ENCODE assay signal across 14 mouse cellular contexts in genomic region chr9:41160536-41161176, GRCm38 (mm10). TPM values are rescaled to one million over a fixed set of nuclear protein-coding genes. Genes with fewer than 3 reads are reported as not detected.
DNase-seq lines count a peak whose midpoint lies in the region; ATAC-seq and TF ChIP-seq lines count a peak whose summit lies in the region.
"Had no signal": no experiment of that assay in that cellular context is flagged by ENCODE, and none has a peak within 500 bp of the region (broad histone marks: within the 10 kb centered on the region; RNA-seq: fewer than 3 reads in every experiment).

No protein-coding gene starts in this region.

- H3K9ac ChIP-seq in liver, embryonic 12.5 days: no peak overlapping the region
- H3K9ac ChIP-seq in liver, embryonic 11.5 days (ENCODE audit: low read depth, low read length): no peak overlapping the region
- H3K9ac ChIP-seq in MEL (ENCODE audit: control insufficient read depth, low read depth, low read length, poor library complexity, severe bottlenecking): peak overlapping the region; percentile 17; the same call in 1 of the 2 replicates
- H3K9ac ChIP-seq: hindbrain, embryonic 15.5 days had no signal

- H3K27me3 ChIP-seq in liver, embryonic 12.5 days (replicated peaks): peaks cover 39% of the 10 kb centered on the region
- no peaks in the 10 kb centered on the region; the same call in 1 of the 2 replicates for H3K27me3 ChIP-seq in liver, embryonic 11.5 days (replicated peaks; ENCODE audit: control insufficient read depth, insufficient read depth, low read length)
- H3K27me3 ChIP-seq in MEL (ENCODE audit: control insufficient read depth in 1 of 2, insufficient read depth in 2 of 2, low read length in 2 of 2): no peaks in the 10 kb centered on the region
- no peaks in the 10 kb centered on the region for H3K27me3 ChIP-seq in megakaryocyte, embryonic 14.5 days (replicated peaks)
- H3K27me3 ChIP-seq: hindbrain, embryonic 15.5 days had no signal

- TF ChIP-seq CTCF in MEL (IDR thresholded peaks at IDR 0.05 in 2 of 3, conservative IDR thresholded peaks at IDR 0.05 in 1 of 3; ENCODE audit: control insufficient read depth in 1 of 3, insufficient read depth in 1 of 3, low read depth in 2 of 3, low read length in 3 of 3, poor library complexity in 1 of 3, severe bottlenecking in 1 of 3): no peak
- no peak for TF ChIP-seq CTCF in bone marrow macrophage, adult 2 months (IDR thresholded peaks at IDR 0.05; ENCODE audit: low read depth, low read length)

- peaks cover 7% of the 10 kb centered on the region for H3K79me2 ChIP-seq in MEL (ENCODE audit: control insufficient read depth, insufficient read depth, low read length, poor library complexity)

- peak overlapping the region; percentile 9; the same call in 1 of the 2 replicates for H3K4me2 ChIP-seq in liver, embryonic 12.5 days
- no peak overlapping the region for H3K4me2 ChIP-seq in liver, embryonic 11.5 days
- H3K4me2 ChIP-seq: heart, embryonic 11.5 days; hindbrain, embryonic 15.5 days had no signal

- no peak for TF ChIP-seq POLR2A in MEL (IDR thresholded peaks at IDR 0.05; ENCODE audit: control insufficient read depth in 1 of 2, insufficient read depth in 1 of 2, low read depth in 1 of 2, low read length in 2 of 2, poor library complexity in 1 of 2)
- no peak for TF ChIP-seq POLR2A in bone marrow macrophage, adult 2 months (IDR thresholded peaks at IDR 0.05; ENCODE audit: borderline replicate concordance, low read depth, low read length)

- 29% methylated on average over 7 of the region's 7 CpGs for WGBS in liver, embryonic 12.5 days (ENCODE audit: insufficient replicate concordance)
- 41% methylated on average over 7 of the region's 7 CpGs for WGBS in liver, embryonic 11.5 days

- no peak overlapping the region for H3K4me3 ChIP-seq in liver, embryonic 12.5 days
- H3K4me3 ChIP-seq in liver, embryonic 11.5 days (ENCODE audit: low read depth, low read length): no peak overlapping the region
- H3K4me3 ChIP-seq in MEL (ENCODE audit: control insufficient read depth in 1 of 2, insufficient read depth in 1 of 2, low read depth in 2 of 2, low read length in 2 of 2): no peak overlapping the region
- H3K4me3 ChIP-seq in bone marrow macrophage, adult 2 months (ENCODE audit: insufficient read depth, low read length): peak overlapping the region; percentile 58
- H3K4me3 ChIP-seq in megakaryocyte, embryonic 14.5 days (replicated peaks): peak overlapping the region; percentile 82
- H3K4me3 ChIP-seq: hindbrain, embryonic 15.5 days; limb, embryonic 10.5 days had no signal

- DNase-seq in liver, embryonic 11.5 days (ENCODE audit: low spot score): no peak
- DNase-seq in MEL (ENCODE audit: low read depth, low spot score): no peak
- no peak for DNase-seq in adrenal gland, postnatal 36 days
- no peak for DNase-seq in right cerebral cortex, postnatal 10 days (ENCODE audit: low spot score in 2 of 2)
- no peak for DNase-seq in kidney, postnatal 4 days
- DNase-seq: cerebellum, adult 18-20 months had no signal

- TF ChIP-seq RAD21 in MEL (IDR thresholded peaks at IDR 0.05; ENCODE audit: low read depth, low read length): no peak

- H3K9me3 ChIP-seq in liver, embryonic 12.5 days (replicated peaks): no peaks in the 10 kb centered on the region
- no peaks in the 10 kb centered on the region for H3K9me3 ChIP-seq in liver, embryonic 11.5 days (ENCODE audit: control insufficient read depth, low read length)
- no peaks in the 10 kb centered on the region for H3K9me3 ChIP-seq in MEL (replicated peaks; ENCODE audit: insufficient read depth, low read length)
- H3K9me3 ChIP-seq in megakaryocyte, embryonic 14.5 days: no peaks in the 10 kb centered on the region
- H3K9me3 ChIP-seq: G1E; hindbrain, embryonic 15.5 days; limb, embryonic 10.5 days had no signal

- peaks cover 33% of the 10 kb centered on the region for H3K4me1 ChIP-seq in liver, embryonic 12.5 days
- peaks cover 17% of the 10 kb centered on the region for H3K4me1 ChIP-seq in liver, embryonic 11.5 days (replicated peaks; ENCODE audit: control insufficient read depth, insufficient read depth, low read length)
- H3K4me1 ChIP-seq in MEL (ENCODE audit: control insufficient read depth in 1 of 2, insufficient read depth in 2 of 2, low read length in 2 of 2): peaks cover 0 to 13% of the 10 kb centered on the region in 2 experiments; a peak in 2 of 4 replicates
- H3K4me1 ChIP-seq in bone marrow macrophage, adult 2 months (ENCODE audit: control insufficient read depth, insufficient read depth, low read length): peaks cover 37% of the 10 kb centered on the region
- peaks cover 75% of the 10 kb centered on the region for H3K4me1 ChIP-seq in megakaryocyte, embryonic 14.5 days

- TF ChIP-seq EP300 in MEL (IDR thresholded peaks at IDR 0.05; ENCODE audit: low read depth in 1 of 2, low read length in 2 of 2): no peak

- no peak overlapping the region; the same call in 1 of the 2 replicates for H3K27ac ChIP-seq in liver, embryonic 12.5 days
- no peak overlapping the region for H3K27ac ChIP-seq in liver, embryonic 11.5 days (ENCODE audit: low read depth, low read length)
- peak overlapping the region; percentile 25; the same call in 1 of the 2 replicates for H3K27ac ChIP-seq in MEL (ENCODE audit: control insufficient read depth, low read depth, low read length)
- peak overlapping the region; percentile 99 for H3K27ac ChIP-seq in bone marrow macrophage, adult 2 months (ENCODE audit: insufficient read depth, low read depth, low read length)
- H3K27ac ChIP-seq: hindbrain, embryonic 15.5 days; kidney, postnatal 0 days; limb, embryonic 10.5 days had no signal

- no peak for ATAC-seq in liver, embryonic 12.5 days
- no peak for ATAC-seq in liver, embryonic 11.5 days (replicated peaks; ENCODE audit: low FRiP score)

- no peaks in the 10 kb centered on the region for H3K36me3 ChIP-seq in liver, embryonic 12.5 days
- H3K36me3 ChIP-seq in liver, embryonic 11.5 days (ENCODE audit: control insufficient read depth, insufficient read depth, low read length): no peaks in the 10 kb centered on the region
- no peaks in the 10 kb centered on the region; a peak in 1 of 4 replicates for H3K36me3 ChIP-seq in MEL (ENCODE audit: control insufficient read depth in 1 of 2, insufficient read depth in 2 of 2, low read length in 2 of 2)
- peaks cover 21% of the 10 kb centered on the region for H3K36me3 ChIP-seq in megakaryocyte, embryonic 14.5 days (replicated peaks; ENCODE audit: low read length)
- H3K36me3 ChIP-seq: hindbrain, embryonic 15.5 days; limb, embryonic 10.5 days had no signal

TF ChIP-seq in MEL, 35 proteins besides CTCF, POLR2A, EP300 and RAD21:
- no peak for TF ChIP-seq ZKSCAN1 (IDR thresholded peaks at IDR 0.05; ENCODE audit: low read depth, low read length)
- TF ChIP-seq ZNF384 (IDR thresholded peaks at IDR 0.05; ENCODE audit: low read depth, low read length): no peak
- TF ChIP-seq ELF1 (IDR thresholded peaks at IDR 0.05; ENCODE audit: low read depth, low read length): no peak
- TF ChIP-seq TCF12 (IDR thresholded peaks at IDR 0.05; ENCODE audit: low read depth, low read length): no peak

RNA-seq across cellular contexts. Expression of gene Ubash3b, which starts 0.8 kb away (rescaled TPM):
- polyA plus RNA-seq in liver, embryonic 12.5 days (2016; fragmentation: Nextera tagmentation; extraction: Ambion mirVana): 12.2 and 14.0 TPM in 2 replicates
- polyA plus RNA-seq in liver, embryonic 11.5 days (2014; fragmentation: Nextera tagmentation; extraction: Ambion mirVana): 13.4 and 18.1 TPM in 2 replicates
- total RNA-seq in MEL (2012; rRNA removed): 5.4 and 6.8 TPM in 2 replicates
- 10 to 100 TPM in 1 of 2 experiments, not detected in 1; 11.3 TPM for polyA plus RNA-seq in MEL (2012; ENCODE audit: insufficient read depth in 1 of 2, insufficient read length in 2 of 2, low read depth in 1 of 2, low replicate concordance in 2 of 2, missing spikeins in 1 of 2)
- polyA plus RNA-seq in bone marrow macrophage, adult 2 months (2012; ENCODE audit: insufficient read depth, insufficient read length, missing spikeins): 17.9 and 19.7 TPM in 2 replicates
- 85.5 and 255 TPM in 2 replicates for polyA plus RNA-seq in megakaryocyte, embryonic 14.5 days (2012; ENCODE audit: insufficient read depth, low replicate concordance)
- total RNA-seq in adrenal gland, postnatal 36 days (2021): 1 to 10 TPM; 1.8 to 2.3 TPM

Comparison
In these comparisons a context has a peak if more than half of its experiments do, and no peak if none do; other contexts are left out.
1. H3K27ac ChIP-seq: peak in MEL (single experiment) and bone marrow macrophage, adult 2 months (single experiment); none in liver, embryonic 12.5 days (single experiment) and liver, embryonic 11.5 days (single experiment).
2. H3K4me3 ChIP-seq: peak in bone marrow macrophage, adult 2 months (single experiment) and megakaryocyte, embryonic 14.5 days (single experiment); none in liver, embryonic 12.5 days (single experiment), liver, embryonic 11.5 days (single experiment) and MEL (0 of 2).